Mouse (Mus musculus) forebrain, embryonic 15.5 days (tissue): ENCODE data around the gene Cdx4. TPM values are rescaled to one million over a fixed set of nuclear protein-coding genes. Genes with fewer than 3 reads are reported as not detected.

ENCODE experiments used
- ATAC-seq: fragments of 200-750 bp; cut with Nextera tagmentation; replicated peaks from 2 replicates; pipeline ENCODE4 v1.8.0; 2017; ENCODE audit warnings: mild to moderate bottlenecking, moderate TSS enrichment, moderate library complexity
- H3K27ac ChIP-seq: fragments of 300-500 bp; sonication (generic); replicated peaks from 2 replicates; pipeline ENCODE4 v1.5.1; 2015; ENCODE audit warnings: mild to moderate bottlenecking, inconsistent platforms
- H3K27me3 ChIP-seq: fragments of 300-500 bp; sonication (generic); 2 replicates; pipeline ENCODE4 v1.6.1; 2015; ENCODE audit warnings: inconsistent platforms
- H3K36me3 ChIP-seq: fragments of 300-500 bp; sonication (generic); 2 replicates; pipeline ENCODE4 v1.6.1; 2015; ENCODE audit warnings: mild to moderate bottlenecking, inconsistent platforms
- H3K4me1 ChIP-seq: fragments of 300-500 bp; sonication (generic); 2 replicates; pipeline ENCODE4 v1.6.1; 2015; ENCODE audit warnings: inconsistent platforms
- H3K4me2 ChIP-seq: fragments of 300-500 bp; sonication (generic); replicated peaks from 2 replicates; pipeline ENCODE4 v1.6.1; 2015; ENCODE audit warnings: mild to moderate bottlenecking, inconsistent platforms
- H3K4me3 ChIP-seq: fragments of 300-500 bp; sonication (generic); 2 replicates; pipeline ENCODE4 v1.5.1; 2015; ENCODE audit warnings: mild to moderate bottlenecking, inconsistent platforms
- H3K9ac ChIP-seq: fragments of 300-500 bp; sonication (generic); replicated peaks from 2 replicates; pipeline ENCODE4 v1.6.1; 2015; ENCODE audit warnings: mild to moderate bottlenecking, inconsistent platforms
- H3K9me3 ChIP-seq: fragments of 300-500 bp; sonication (generic); 2 replicates; pipeline ENCODE4 v1.6.1; 2016; ENCODE audit warnings: inconsistent platforms
- WGBS: fragments of 180-500 bp; shearing (Covaris S2); methylation state at CpG from one replicate; pipeline ENCODE4 v1.1.7; 2015; ENCODE audit warnings: mixed read lengths; 5-methylcytosine and 5-hydroxymethylcytosine counted together
- polyA plus RNA-seq: library from polyadenylated mRNA; unstranded; fragments of >200 nt; fragmentation: Nextera tagmentation; extraction: Ambion mirVana; gene quantifications from 2 replicates; pipeline ENCODE4 v1.2.1, GENCODE M21; 2015

The Cdx4 gene
- not detected in 2 replicates for polyA plus RNA-seq

DNA sequence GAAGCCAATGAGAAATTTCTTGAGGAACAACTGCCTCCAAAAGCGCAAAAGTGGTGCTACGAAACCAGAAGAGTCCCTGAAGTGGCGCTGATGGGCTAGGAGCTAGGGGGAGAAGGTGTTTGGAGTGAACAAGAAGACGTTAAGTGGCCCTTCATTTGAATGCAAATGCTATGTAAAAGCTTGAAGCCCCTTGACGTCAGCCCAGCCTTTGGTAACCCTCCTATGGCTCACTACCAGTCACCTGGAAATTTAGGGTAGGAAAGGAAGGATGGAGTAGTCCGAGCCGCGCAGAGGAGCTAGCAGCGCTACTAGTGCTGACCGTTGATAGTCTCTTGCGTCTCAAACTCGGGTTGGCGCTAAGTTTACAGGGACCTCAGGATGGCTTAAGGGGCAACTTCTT, at the start of gene Cdx4:
Gene Cdx4, plus strand, starts transcription at position 253 of the 400 bp plus-strand sequence.
- 0 out of 2 replicates have a peak, but pooled peaks cover 4% of the 10 kb centered on the region for H3K4me1 ChIP-seq
- peak within 1 kb of the TSS; percentile 20 for H3K4me2 ChIP-seq
- WGBS, result 20% methylated on average over 13 of the region's 13 CpGs

DNA sequence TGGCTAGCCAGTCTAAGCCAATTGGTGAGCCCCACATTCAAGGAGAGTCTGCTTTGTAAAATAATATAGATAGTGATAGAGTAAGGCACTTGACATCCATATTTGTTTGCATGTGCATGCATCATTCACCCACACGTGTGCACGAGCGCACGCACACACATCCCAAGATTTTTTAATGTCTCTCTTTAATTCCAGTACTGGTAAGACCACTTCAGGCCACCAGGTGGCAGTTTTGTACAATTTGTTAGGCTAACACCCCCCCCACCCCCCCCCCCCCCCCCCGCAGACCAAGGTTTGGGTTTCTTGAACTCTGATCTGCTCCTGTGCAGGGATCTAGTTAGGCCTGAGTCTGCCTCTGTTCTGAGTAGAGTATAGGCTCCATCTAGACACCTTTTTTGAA, 46.9 kb upstream of the Cdx4 start:
- Histone ChIP-seq H3K9me3 (no peaks in the 10 kb centered on the region), H3K36me3 (no peaks in the 10 kb centered on the region), H3K4me3 (no peak overlapping the region), H3K9ac (no peak overlapping the region), H3K4me1 (no peaks in the 10 kb centered on the region), H3K27me3 (no peaks in the 10 kb centered on the region; the same call in 1 of the 2 replicates), H3K27ac (no peak overlapping the region), H3K4me2 (no peak overlapping the region)
- ATAC-seq, result no peak
- WGBS, result 91% methylated on average over 4 of the region's 5 CpGs

More for the DNA sequence above, at the start of gene Cdx4:
- no peak within 1 kb of the TSS for H3K9ac ChIP-seq
- ATAC-seq, result no peak
- peaks cover 48% of the 10 kb centered on the region for H3K27me3 ChIP-seq
- H3K9me3 ChIP-seq, result no peaks in the 10 kb centered on the region
- H3K4me3 ChIP-seq, result peak within 1 kb of the TSS; percentile 14; the same call in 1 of the 2 replicates
- H3K36me3 ChIP-seq, result no peaks in the 10 kb centered on the region
- H3K27ac ChIP-seq, result no peak within 1 kb of the TSS

DNA sequence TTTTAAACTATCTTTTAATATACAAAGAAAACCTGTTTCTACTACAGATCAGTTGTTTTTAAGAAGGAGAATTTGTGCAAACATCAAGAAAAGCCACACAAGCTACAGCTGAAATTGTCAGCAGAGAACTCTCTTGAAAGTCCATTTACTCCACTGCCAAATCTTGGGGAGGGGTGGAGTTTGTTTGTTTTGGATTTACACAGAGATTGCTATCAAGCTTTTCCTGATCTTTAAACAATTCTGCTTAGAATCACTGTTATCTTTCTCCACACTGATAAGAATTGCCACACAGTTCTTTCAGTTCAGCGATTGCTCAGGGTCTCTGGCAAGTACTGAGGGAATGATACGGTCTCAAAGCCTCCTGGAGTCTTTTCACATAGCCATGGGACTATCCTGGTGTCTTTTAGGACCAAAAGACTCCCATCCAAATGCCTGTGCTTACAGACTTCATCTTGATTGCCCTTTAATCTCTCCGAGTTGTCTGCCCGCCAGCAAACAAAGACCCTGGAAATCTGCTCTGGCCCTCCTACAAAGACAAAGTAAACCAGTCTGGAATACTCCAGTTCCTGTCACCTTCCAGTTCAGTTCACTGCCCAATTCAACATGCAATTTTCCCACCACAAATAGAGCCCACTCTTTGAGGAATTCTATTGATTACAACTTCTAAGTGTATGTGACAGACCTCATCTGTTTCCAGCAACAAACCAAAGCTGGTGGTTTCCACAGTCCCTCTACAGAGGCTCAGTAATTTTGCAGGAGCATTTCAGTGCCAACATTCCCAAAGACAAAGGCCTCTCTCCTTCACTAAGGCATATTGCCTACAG, 34.1 kb upstream of the Cdx4 start:
- Histone ChIP-seq H3K9ac (no peak overlapping the region), H3K4me2 (no peak overlapping the region), H3K36me3 (no peaks in the 10 kb centered on the region), H3K4me3 (no peak overlapping the region), H3K9me3 (no peaks in the 10 kb centered on the region), H3K4me1 (peaks cover 9% of the 10 kb centered on the region), H3K27ac (0 out of 2 replicates have a peak overlapping the region, but pooled peaks have one; percentile 23), H3K27me3 (peaks cover 3% of the 10 kb centered on the region; the same call in 1 of the 2 replicates)
- ATAC-seq, result peak; percentile 87
- WGBS, result 25% methylated on average over 4 of the region's 4 CpGs

DNA sequence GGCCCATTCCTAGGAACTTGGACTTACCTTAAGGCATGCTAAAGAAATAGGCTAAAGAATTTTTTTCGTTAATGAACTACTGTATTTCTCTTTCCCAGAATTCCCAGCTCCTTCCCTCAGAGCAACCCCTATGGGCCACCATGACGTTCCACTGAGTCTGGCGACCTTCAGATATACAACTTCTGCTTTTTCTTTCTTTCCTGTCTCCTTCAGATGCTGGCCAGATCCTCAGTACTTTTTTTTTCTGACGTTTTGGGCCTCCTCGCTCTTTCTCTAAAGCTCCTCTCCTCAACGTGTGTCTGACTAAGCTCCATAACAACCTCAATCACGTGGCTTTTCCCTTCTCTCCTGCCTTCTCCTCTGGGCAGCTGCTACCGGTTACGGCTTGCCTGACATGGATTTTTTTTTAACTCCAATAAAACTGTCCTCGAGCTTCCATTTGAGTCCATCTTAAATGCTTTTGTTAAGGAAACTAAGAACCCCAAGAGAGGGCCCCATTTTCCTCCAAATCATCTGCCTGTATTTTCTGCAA, 33.3 kb upstream of the Cdx4 start:
- WGBS, result 39% methylated on average over 10 of the region's 10 CpGs
- Histone ChIP-seq H3K9me3 (no peaks in the 10 kb centered on the region), H3K9ac (no peak overlapping the region), H3K4me3 (no peak overlapping the region), H3K27ac (peak overlapping the region; percentile 46), H3K27me3 (peaks cover 3% of the 10 kb centered on the region; the same call in 1 of the 2 replicates), H3K4me2 (no peak overlapping the region), H3K36me3 (no peaks in the 10 kb centered on the region), H3K4me1 (peaks cover 9% of the 10 kb centered on the region)
- ATAC-seq, result no peak

DNA sequence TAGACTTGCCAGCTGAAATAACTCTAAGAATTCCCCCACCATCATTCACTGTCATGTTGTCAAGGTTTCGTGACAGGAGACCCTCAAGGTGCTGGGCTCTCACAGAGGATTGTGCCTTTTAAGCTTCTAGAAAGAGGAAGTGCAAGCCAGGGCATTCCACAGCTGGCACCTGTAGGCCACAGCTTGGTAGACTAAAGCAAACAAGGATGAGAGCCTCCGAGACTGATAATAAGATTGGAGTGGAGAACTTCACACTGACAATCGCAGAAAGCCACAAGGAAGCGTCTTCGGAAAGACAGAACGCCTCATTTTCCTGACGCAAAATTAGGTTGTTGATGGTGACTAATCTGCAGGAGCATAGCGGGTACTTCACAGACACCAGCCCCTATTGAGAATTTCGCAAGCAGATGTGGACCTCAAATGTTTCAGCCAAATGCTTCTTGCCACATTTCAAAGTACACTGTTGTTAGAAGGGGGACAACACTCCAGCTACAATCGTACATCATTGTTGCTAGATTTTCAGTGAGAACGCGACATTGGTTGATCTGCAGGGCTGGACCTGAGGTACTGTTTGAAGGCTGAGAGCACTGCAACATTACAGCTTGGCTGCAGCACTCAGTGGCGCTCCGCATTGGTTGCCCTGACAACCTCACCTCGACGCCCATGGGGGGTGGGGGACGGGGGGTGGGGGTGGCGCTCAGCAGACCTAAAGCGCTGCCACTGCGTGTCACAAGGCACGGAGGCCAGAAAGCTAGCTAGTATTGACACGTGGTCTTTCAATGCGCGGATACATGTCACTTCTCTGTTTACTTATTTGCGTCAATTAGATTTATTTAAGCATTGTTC, 32.5 kb upstream of the Cdx4 start:
- Histone ChIP-seq H3K27ac (peak overlapping the region; percentile 46; the same call in 1 of the 2 replicates), H3K36me3 (no peaks in the 10 kb centered on the region), H3K4me3 (peak overlapping the region; percentile 15), H3K4me1 (peaks cover 9% of the 10 kb centered on the region), H3K4me2 (peak overlapping the region; percentile 41), H3K27me3 (peaks cover 3% of the 10 kb centered on the region; the same call in 1 of the 2 replicates), H3K9me3 (no peaks in the 10 kb centered on the region), H3K9ac (no peak overlapping the region)
- WGBS, result 26% methylated on average over 25 of the region's 25 CpGs
- peak; percentile 84 for ATAC-seq

DNA sequence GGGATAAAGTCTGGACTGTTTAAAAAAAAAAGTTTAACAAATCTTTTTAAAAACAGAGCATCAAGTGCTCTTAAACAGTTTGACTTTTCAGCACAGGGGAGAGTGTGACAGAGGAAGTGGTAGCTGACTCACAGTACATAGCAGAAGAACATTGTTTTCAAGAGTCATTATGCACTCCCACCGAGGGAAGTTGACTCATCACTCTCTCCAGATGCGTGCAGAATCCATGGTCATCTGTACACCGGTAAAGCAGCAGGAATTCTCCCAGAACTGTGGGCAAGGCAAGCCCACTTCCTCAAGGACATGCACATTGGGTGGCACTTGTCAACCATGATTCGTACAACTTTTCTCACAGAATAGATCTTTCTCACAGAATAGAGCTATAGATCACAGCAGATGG, 22.3 kb upstream of the Cdx4 start:
- H3K4me2 ChIP-seq, result no peak overlapping the region
- H3K27ac ChIP-seq, result no peak overlapping the region
- no peaks in the 10 kb centered on the region for H3K36me3 ChIP-seq
- 78% methylated on average over 4 of the region's 4 CpGs for WGBS
- no peaks in the 10 kb centered on the region for H3K9me3 ChIP-seq
- H3K9ac ChIP-seq, result no peak overlapping the region
- H3K4me1 ChIP-seq, result no peaks in the 10 kb centered on the region
- ATAC-seq, result no peak
- H3K4me3 ChIP-seq, result no peak overlapping the region
- H3K27me3 ChIP-seq, result peaks cover 5% of the 10 kb centered on the region; the same call in 1 of the 2 replicates

DNA sequence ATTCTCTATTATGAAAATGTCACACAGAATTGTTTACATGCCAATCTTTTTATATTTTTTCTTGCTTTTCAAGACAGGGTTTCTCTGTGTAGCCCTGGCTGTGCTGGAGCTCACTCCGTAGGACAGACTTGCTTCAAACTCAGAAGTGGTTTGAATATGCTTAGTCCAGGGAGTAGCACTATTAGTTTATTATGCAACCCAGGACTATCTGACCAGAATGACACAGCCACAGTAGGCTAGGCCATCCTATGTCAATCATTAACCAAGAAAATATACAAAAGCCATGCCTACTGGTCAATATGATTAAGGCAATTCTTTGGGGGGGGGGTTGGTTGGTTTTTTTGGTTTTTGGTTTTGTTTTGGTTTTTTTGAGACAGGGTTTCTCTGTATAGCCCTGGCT, 12.9 kb upstream of the Cdx4 start:
- Histone ChIP-seq H3K27me3 (no peaks in the 10 kb centered on the region; the same call in 1 of the 2 replicates), H3K27ac (no peak overlapping the region), H3K4me3 (no peak overlapping the region), H3K4me2 (no peak overlapping the region), H3K9me3 (no peaks in the 10 kb centered on the region), H3K36me3 (no peaks in the 10 kb centered on the region), H3K9ac (no peak overlapping the region), H3K4me1 (no peaks in the 10 kb centered on the region)
- WGBS, result 81% methylated on average over 1 of the region's 1 CpGs
- no peak for ATAC-seq

DNA sequence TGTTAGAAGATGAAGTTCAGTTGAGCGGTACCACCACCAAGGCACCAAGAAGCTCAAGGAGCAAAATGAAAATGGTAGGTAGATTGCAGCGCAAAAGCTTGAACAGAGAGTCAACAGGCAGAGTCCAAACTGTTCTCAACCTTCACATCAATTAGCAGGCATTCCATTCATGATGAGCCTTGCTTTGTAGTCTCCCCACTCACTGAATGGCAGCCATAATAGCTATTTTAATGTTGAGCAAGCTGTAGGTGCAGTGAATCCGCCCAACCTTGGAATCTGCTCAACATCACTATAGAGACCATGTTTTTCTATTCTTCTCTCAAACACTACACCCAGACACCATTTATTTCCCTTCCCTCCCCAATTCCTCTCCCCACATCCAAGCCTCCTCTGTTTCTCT, 9.5 kb upstream of the Cdx4 start:
- no peak for ATAC-seq
- 80% methylated on average over 3 of the region's 3 CpGs for WGBS
- Histone ChIP-seq H3K36me3 (no peaks in the 10 kb centered on the region), H3K4me3 (no peak overlapping the region), H3K4me2 (no peak overlapping the region), H3K9ac (no peak overlapping the region), H3K4me1 (no peaks in the 10 kb centered on the region), H3K9me3 (no peaks in the 10 kb centered on the region), H3K27ac (no peak overlapping the region), H3K27me3 (no peaks in the 10 kb centered on the region)

DNA sequence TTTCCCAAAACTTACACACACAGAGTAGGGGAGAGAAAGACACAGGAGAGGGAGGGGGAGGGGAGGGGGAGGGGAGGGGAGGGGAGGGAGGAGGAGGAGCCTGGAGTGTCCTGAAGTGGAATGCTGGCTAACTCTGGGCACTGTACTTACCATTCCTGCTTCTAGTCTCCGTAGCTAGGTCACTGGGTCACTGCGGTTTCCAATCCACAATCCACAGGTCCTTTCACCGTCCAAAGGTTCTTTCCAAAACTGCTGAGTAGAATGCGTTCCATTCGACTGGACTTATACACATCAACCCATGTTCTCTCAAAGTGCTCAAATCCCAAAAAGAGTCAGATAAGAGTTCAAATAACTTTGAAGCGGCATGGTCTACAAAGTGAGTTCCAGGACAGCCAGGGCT, 7.1 kb upstream of the Cdx4 start:
- WGBS, result 89% methylated on average over 6 of the region's 6 CpGs
- no peak for ATAC-seq
- H3K9me3 ChIP-seq, result no peaks in the 10 kb centered on the region
- no peak overlapping the region for H3K27ac ChIP-seq
- H3K36me3 ChIP-seq, result no peaks in the 10 kb centered on the region
- H3K9ac ChIP-seq, result no peak overlapping the region
- no peak overlapping the region for H3K4me2 ChIP-seq
- H3K4me3 ChIP-seq, result no peak overlapping the region
- H3K27me3 ChIP-seq, result peaks cover 11% of the 10 kb centered on the region
- no peaks in the 10 kb centered on the region for H3K4me1 ChIP-seq

DNA sequence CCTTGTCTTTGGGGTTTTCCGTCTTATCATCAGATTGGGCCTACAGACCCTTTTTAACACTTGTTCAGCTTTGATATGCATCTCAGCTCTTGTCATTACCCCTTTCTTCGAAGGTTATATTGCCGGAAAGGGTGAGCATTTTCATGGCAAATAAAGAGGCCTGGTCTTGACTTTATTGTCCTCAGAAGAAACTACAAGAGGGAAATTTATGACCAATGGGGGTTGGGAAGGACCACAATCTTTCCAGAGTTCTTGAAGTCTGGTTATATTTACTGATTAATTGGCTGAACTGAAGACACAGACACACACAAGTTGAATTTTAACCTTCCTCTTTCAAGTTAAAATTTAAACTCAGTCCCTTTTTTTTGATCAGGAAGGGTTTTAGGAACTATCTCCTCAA, 4.7 kb downstream of the Cdx4 start:
- H3K4me2 ChIP-seq, result no peak overlapping the region
- H3K27me3 ChIP-seq, result peaks cover 40% of the 10 kb centered on the region
- H3K27ac ChIP-seq, result no peak overlapping the region
- H3K36me3 ChIP-seq, result no peaks in the 10 kb centered on the region
- H3K4me1 ChIP-seq, result 0 out of 2 replicates have a peak, but pooled peaks cover 4% of the 10 kb centered on the region
- H3K9ac ChIP-seq, result no peak overlapping the region
- 82% methylated on average over 3 of the region's 3 CpGs for WGBS
- no peak overlapping the region for H3K4me3 ChIP-seq
- no peak for ATAC-seq
- no peaks in the 10 kb centered on the region for H3K9me3 ChIP-seq

DNA sequence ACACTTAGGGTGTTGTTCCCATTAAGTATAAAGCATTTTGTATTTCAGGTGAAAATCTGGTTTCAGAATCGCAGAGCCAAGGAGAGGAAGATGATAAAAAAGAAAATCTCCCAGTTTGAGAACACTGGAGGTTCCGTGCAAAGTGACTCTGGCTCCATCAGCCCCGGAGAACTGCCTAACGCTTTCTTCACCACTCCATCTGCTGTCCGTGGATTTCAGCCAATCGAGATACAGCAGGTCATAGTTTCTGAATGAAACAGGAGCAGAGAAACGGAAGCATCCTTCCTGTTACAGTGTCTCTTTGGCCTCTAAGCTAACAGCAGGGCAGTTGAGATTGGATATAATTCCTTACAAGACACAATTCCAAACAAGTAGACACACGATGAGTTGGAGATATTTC, 8.2 kb downstream of the Cdx4 start:
- H3K9me3 ChIP-seq, result no peaks in the 10 kb centered on the region
- ATAC-seq, result no peak
- H3K36me3 ChIP-seq, result no peaks in the 10 kb centered on the region
- no peaks in the 10 kb centered on the region for H3K4me1 ChIP-seq
- H3K27me3 ChIP-seq, result peaks cover 17% of the 10 kb centered on the region; the same call in 1 of the 2 replicates
- no peak overlapping the region for H3K9ac ChIP-seq
- H3K4me2 ChIP-seq, result no peak overlapping the region
- no peak overlapping the region for H3K4me3 ChIP-seq
- WGBS, result 66% methylated on average over 8 of the region's 8 CpGs
- no peak overlapping the region for H3K27ac ChIP-seq
